Mouse (Mus musculus) urinary bladder, postnatal 4 days (tissue): Measurements from ENCODE around the gene Fmo5.
A peak's percentile ranks its signal among the peaks of the same experiment; 100 is the strongest.

Experiments
- DNase-seq, 2 experiments: peaks; one replicate each; pipeline ENCODE4 v3.0.0; 2021 to 2022; ENCODE audit warnings: low spot score in 2 of 2

Fmo5 gene

DNA sequence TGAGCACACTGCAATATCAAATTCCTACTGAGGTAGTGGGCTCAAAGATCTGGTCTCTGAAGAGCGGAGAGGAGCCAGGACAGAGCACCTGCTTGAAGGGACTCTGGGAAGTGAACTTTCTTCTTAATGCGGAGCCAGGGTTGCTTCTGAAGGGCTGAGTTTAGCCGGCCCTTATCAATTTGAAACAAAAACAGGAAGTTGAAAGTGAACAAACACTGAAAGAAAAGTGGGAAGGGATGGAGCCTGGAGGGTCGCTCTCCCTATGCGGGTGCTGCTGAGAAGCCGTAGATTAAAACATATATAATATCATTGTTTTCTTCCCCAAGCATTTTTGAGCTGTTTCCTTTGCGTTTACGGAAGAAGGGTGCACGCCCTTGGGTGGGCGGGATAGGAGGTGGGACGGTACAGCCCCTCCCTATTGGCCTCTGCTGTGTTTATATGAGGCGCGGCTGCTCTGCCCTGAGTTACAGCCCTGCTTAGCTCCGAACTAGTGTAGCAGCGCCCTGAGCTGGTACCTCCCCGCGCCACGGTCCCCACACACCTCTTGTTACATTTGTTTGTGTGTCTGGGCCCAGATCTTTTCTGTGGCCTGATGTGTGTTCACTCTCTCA lies at the start of gene Fmo5:
Gene Fmo5 (plus strand): TSS at position 414 of the 611 bp plus-strand sequence.
- peak; percentile 71 to 72 for DNase-seq

DNA sequence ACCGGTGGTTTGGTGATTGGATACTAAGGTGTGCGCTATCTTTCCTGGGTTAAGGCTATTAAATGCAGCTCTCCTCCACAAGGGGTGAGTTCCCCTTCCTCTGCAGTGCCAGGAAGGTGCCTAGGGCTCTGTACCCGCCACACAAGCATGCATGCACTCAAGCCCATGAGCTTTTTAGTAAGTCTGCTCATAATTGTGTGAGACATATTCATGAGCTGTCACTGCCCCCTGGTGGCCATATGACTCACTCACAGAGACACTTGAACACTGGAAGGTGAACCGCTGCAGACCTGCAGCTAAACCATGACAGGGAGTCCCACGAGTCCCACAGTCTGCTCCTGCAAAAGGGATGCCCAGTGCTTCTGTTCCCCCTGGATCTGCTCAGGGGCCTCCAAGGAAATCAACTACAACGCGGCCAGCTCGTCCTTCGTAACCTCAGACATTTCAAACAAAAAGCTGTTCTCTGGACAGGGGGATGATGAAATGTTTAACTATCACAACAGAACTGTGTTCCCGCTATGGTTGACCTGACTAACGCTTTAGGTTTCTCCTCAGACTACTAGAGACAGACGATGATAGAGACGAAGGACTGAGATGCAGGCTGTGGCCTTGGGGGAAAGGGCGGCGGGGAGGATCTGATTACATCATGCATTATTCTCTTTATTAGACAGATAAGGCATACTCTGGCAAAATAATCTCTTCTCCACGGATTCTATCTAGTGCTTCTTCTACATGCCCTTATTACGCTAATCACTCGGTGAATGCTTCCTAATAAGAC lies 43.0 kb upstream of the Fmo5 start:
- peak; percentile 58 to 72 for DNase-seq

DNA sequence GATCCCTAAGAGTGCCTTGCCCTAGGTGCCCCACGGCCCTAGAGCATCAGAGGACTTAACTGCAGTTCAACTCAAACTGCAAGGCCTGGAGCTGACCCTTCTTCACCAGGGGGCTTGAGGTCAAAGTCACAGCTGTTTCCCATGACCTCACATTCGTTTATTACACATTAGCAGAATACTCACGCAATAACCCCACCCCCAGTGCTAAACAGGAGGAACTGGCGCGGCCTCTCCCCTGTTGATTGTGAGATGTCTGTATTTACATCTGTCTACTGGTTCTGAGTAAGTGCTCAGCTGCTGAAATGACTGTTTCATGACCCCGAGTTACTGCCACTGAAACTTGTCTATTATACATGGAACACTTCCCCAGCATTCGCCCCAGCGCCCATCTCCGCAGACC lies 40.9 kb upstream of the Fmo5 start:
- no peak for DNase-seq

DNA sequence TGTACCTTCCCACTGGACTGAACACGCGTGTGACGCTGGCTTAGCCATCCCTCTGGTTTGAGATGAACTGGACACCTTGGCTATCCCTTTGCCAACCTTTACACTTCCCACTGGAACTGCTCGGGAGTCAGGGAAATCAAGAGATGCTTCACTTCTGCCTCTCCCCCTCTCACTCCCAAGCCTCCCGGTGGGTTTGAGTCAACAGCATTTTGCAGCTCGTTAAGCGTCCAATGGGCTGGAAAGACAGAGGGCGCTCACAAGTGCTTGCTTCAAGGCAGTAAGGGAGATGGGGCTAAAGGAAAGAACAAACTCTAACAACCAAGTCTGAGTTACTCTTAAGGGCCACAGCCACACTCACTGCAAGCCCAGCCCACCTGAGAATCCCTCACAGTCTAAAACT lies 37.9 kb upstream of the Fmo5 start:
- DNase-seq = no peak

DNA sequence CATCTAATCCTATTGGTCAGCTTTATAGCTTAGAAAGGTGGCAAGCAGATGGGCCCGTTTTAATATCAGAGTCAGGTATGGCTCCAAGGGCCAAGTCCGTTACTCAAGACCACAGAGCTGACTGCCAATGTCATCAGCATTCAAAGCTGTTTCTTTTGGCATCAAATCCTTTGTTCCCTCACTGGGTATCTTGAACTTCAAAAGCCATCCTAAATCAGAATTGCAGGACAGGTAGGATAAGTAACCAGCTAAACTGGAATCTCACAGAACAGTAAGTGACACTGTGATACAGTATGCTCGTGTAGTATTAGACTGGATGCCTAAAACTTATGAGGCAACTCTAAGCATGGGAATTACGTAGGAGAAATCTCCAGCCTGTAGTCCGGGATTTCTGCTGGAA lies 35.5 kb upstream of the Fmo5 start:
- DNase-seq = no peak

DNA sequence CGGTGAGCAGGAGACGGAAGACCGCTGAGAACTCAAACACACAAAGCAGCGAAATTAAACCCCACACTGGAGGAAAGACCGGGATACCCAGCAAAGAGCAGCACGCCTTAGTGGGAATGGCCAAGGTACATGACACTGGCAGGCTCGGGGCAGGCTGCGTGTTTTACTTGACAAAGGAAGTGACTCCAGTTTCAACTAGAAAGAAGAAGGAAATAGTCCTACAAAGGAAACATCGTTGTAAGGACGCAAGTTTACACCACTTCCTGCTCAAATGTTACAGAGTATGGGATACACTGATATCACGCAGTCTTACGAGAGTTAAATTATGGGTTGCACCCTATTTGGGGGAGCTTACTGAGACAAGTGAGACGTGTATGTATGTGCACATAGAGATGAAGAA lies 34.5 kb upstream of the Fmo5 start:
- DNase-seq = no peak

DNA sequence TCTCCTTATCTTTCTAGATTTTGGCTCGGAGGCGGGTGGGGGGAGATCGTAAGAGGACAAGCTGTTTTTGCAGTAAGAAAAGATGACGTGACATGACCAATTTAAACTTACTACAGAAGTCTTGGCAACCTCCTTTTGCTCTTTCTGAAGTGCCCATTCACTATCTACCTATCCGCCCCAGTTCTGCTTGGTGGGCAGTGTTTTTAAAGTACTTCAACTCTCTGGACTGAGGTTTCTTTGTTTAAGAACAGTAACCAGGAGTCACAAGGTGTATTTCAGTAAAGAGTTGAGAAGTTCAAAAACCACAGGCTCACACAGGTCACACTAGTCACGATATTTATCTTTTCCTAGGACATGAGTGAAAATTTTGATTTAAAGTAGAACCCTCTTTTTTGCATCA lies 33.5 kb upstream of the Fmo5 start:
- DNase-seq = no peak

DNA sequence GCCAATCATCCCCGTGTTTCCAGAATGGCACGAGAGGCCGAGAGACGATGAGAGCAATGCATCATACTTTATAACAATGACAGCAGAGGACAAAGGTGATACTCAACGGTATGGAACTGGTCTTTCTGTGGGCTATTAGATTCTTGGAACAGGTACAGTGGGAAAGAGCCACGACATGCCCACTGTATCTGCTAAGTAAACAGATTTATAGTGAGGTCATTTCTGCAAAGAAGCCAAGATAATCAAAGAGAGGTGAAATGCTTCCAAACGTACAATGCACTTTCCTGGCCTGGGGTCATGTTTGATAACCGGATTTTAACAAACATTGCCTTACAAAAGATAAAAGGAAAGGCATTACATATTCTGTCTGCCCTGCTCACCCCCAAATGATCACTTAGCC lies 31.8 kb upstream of the Fmo5 start:
- no peak for DNase-seq

DNA sequence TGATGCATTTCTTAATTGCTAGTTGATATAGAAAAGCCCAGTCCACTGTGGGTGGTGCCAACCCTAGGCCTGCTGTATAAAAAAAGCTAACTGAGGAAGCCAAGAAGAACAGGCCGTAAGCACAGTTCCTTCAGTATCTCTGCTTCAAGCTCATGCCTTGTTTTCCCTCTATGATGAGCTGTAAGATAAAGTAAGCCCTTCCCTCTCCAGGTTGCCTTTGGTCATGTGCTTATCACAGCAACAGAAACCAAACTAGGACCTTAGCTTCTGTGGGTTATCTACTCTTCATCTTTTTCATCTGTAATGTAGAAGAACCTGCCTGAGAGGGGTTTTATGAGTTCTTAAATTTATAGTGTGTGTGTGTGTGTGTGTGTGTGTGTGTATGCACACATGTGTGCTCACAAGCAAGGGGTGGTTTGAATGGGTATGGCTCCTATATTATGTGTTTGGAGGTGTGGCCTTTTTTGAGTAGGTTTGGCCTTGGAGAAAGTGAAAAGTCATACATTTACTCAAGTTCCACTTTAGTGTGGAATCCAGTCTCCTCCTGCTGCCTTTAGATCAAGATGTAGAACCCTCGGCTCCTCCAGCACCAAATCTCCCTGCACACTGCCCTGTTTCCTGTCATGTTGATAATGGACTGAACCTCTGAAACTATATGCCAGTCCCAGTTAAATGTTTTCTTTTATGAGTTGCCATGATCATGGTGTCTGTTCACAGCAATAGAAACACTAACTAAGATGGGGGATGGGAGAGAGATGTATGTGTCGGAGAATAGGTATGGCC lies 28.4 kb upstream of the Fmo5 start:
- DNase-seq = no peak

DNA sequence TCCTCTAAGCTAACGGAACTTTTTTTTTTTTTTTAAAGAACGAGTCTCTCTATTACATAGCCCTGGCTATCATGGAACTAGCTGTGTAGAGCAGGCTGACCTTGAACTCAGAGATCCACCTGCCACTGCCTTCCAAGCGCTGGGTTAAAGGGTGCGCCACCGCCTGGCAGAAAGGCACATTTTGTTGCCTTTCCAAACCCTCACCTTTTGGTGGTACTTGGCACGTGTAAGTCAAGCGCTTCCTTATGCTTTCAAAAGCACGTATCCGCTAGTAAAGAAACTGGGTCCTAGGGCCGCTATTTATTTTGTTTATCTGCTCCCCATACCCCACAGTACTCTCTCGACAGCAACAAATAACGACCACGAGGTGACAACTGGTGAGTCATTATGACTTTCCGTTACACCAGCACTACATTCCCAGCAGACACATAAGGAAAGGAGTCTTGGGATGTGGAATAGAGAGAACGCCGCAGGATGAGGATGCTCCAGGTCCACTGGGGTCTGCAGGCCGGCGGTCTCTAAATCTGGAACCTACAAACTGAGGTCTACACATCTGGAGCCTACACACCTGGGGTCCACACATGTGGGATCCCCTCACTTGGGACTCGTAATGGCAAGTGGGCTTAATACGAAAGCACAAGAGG lies 19.3 kb upstream of the Fmo5 start:
- DNase-seq = no peak

DNA sequence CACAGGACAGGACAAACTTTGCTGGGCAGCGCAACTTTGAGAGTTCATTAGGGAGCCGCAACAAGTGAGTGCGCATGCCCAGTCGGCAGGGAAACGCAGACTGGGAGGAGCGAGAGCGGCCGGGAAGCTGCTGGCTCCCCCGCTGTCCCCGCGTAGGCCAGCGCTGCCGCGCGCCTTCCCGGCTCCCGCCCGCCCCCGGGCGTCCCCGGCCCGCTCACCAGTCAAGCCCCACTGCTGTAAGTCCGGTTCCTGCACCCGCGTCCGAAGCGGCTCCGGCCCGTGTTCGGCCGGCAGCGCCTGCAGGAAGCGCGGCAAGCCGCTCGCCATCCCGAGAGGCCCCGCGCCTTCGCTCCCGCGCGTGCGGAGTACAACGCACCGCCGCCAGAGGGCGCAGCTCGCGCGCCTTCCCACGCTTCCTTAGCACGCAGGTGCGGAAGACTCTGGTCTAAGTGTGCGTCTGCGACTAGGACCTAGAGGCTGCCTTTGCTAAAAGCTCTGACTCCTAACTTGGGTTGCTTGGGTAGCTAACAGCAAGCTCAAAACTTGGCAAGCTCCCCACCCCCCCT lies 18.7 kb upstream of the Fmo5 start, which contains the start of gene Chd1l:
Gene Chd1l (minus strand): TSS at position 359 of the 566 bp plus-strand sequence.
- DNase-seq = peak; percentile 88 to 89

DNA sequence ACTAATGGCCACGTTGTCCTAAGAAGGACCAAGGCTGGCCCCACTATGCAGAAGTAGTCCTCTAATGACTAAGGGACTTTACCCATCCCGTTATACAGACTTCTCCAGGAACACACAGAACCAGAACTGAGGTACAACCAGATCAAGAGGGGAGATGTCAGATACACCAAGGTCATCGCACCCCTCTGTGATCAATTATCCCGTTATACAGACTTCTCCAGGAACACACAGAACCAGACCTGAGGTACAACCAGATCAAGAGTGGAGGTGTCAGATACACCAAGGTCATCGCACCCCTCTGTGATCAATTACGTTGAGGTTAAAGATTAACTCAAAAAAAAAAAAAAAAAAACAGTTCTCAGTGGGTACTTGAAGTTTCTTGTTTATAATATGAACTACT lies 17.6 kb upstream of the Fmo5 start:
- DNase-seq = no peak

DNA sequence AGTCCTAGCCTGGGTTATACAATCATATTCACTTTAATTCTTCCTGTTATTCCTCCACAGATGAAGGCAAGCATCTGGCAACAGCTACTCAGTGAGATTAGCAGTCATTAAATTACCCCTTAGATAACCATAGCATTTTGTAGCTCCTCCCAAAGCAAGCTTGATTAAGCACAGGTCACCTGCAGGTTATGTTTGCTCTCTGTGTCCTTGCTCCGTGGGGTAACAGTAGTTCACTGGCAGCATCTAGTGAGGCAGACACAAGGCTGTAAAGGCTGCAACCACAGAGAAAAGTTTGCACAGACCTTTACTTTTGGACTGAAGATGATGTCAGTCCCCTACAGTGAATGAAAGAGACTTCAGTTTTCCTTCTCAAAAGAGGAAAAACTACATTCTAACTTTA lies 13.4 kb upstream of the Fmo5 start:
- DNase-seq = no peak

DNA sequence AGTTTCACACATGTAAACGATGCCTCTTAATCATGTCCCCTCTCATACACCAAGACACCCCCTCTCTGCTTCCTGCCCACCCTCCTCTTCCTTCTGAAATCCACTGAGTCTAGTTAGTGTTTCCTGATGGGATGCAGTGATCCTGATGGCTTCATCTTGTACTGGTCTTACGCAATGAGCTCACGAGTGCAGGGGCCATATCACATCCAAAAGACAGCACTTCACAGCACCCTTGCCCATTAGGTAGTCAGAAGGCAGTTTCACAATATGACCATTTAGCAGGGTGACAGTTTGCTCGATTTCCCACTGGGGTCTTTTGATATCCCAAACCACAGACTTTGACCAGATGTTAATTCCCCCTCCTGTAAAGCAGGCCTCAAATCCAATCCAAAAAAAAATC lies 12.7 kb upstream of the Fmo5 start:
- no peak for DNase-seq

DNA sequence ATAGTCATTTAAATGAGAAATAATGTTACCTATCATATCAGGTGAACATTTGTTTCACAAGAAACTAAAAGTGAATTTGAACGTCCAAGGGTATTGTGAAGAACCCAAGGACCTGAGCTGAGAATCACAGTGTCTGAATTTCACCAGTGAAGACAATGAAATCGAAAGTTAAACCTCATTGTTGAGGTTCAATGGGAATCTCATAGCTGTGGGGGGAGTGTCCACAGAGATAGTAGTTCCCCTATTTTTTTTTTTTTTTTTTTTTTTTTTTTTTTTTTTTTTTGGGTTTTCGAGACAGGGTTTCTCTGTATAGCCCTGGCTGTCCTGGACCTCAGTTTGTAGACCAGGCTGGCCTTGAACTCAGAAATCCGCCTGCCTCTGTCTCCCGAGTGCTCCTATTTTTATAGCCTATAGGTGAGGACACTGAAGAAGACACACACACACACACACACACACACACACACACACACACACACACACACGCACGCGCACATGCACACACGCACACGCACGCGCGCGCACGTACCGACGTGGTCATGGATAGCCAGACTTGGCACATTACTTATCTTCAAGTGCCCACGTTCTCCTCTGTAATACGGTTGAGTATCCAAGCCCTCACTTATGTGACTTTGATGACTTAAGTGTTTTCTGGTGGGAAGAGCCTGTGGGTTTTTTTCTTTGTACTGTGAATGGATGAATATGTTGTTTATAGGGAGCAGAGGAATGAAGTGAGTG lies 11.3 kb upstream of the Fmo5 start:
- no peak for DNase-seq

DNA sequence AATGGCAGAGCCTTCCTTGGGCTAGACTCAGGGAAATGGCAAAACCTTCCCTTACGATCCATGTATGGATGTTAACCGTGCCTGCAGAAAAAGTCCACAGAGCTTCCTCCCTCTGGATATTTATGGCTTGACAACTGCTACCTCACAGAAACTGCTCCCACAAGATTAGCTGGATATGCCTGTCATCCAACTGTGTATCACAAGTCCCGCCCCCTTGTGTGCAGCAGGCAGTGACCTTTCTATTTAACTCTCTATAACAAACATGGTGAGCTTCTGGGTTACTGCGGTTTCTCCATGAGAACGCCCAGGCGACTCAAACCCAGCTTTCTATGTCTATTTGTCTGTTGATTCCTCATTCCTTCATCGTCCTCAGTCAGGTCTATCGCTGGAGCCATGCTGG lies 10.7 kb upstream of the Fmo5 start:
- no peak for DNase-seq

DNA sequence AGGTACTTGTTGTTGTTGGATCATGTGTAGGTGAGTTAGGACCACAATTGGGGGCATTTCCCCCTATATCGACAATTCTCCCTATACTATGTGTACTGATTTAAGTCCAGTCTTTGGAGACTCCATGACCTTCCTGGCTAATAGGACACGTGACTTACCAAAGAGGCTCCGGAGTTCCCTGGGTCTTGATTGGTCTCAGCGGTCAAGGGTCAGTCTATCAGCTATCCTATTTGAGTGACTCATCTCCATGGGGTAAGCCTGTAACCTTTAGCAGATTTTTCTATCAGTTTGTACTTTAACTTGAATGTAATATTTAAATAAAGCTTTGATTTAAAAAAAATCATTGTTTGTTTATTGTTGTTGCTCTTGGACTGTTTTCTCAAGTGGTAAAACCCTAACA lies 7.9 kb upstream of the Fmo5 start:
- no peak for DNase-seq

DNA sequence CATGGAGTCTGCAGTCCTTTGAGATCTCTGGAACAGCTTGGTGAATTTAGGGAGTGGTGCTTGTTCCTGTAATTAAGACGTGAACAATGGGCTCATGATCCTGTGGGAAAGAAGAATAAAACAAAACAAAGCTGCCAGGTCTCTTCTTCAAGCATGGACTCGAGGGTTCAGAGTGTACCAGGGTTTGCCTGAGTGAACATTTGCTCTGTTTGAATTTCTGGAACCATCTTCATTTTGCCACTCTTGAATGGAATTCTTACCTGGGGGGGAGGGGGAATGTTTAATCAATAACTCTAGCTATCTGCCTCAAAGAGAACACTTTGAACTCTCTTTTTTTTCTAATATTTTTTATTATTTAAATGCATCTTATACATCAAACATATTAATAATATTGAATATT lies 4.0 kb upstream of the Fmo5 start:
- no peak for DNase-seq

DNA sequence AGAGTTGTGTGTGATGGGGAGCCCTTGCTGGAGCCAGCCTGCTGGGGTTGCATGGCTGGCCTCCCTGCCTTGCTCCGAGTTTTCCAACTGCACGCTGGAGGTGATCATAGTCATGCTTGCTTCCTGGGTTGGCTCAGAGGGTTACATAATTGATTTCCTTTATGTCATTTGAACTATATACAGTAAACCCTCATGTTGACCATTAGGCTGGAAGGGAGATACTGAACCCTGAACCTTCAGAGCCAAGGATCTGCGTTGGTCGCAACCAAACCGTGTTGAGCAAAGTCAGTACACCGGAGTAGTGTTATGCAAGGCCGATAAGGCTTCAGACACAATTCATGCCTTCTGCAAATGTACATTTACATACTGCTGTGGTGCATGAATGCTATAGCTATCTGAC lies 711 bp upstream of the Fmo5 start:
- DNase-seq = no peak

DNA sequence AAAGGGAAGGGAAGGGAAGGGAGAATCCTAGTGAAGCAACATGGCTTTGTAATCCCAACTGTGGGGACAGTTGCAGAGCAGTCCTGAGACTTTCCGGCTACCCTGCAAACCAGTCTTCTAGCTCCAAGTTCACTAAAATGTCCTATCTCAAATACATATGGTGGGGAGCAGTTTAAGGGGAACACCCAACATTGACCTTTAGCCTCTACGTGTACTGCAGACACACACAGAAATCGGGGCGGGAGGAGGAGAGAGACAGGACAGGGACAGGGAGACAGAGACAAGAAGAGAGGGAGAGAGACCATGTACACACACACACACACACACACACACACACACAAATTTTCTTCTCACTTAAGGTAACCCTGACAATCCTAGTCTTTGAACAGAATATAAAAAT lies 1.3 kb downstream of the Fmo5 start:
- DNase-seq = no peak

DNA sequence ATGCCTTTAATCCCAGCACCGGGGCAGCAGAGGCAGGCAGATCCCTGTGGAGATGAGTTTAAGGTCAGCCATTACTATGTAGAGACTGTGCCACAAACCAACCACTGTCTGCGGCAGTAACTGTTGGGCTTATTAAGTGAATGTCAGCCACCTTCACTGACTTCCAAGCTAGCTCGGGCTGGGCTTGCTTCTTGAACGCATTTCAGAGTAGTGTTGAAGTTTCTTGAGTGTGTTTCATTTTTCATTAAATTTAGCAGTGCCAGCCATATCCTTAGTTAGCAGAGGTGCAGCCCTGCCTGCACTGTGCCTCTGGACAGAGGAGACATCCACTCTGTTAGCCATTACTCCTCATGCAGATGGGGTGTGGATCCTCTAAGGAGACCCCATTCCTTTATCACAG lies 2.1 kb downstream of the Fmo5 start:
- no peak for DNase-seq
